Mouse (Mus musculus) left cerebral cortex, adult 18-20 months (tissue): ENCODE measurements around the gene Fhdc1. TPM values are rescaled to one million over a fixed set of nuclear protein-coding genes. Genes with fewer than 3 reads are reported as not detected.

Experiments used
- DNase-seq, 2 experiments: peaks; one replicate each; pipeline ENCODE4 v3.0.0; 2021 to 2022; ENCODE audit warnings: low spot score in 2 of 2, mixed read lengths in 1 of 2
- total RNA-seq, 2 experiments: library from RNA; stranded (reverse); gene quantifications; 2 replicates each; pipeline ENCODE4 v1.2.3; 2021

Gene Fhdc1
- total RNA-seq, 2 experiments from 2014 or later = 4.6 to 6.1 TPM

DNA sequence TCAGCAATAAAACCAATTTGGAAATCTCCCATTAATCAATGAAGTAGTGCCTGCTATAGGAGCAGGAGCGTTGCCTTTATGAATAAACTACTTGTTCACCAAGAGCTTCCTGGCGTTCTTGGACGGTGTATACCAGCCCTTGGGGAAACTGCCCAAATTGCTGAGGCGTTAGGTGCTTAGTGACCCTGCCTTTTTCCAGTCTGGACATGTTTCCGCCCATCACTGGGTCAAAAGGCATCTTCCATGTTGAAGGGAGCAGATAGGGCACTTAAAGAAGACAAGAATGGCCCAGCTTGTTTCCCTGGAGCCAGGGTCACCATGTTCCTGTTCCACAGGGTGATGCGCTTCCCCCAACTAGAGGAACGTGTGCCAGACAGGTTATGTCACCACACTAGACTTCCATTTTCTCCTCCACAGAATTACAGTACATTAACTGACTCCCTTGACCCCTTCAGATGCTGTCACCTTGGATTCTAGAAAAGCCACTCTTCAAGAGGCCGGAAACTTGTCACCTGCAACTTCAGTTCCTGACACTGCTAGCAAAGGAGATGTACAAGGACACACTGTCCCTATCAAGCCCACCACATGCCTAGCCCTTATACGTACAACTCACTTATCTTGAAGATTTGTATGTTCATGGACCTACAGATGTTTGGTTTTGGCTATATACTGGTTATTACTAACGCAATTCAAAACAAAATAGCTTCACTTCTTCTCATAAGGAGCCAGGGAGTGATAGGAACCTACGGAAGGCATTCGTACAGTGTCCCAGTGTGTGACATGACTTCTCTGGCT is 5.1 kb downstream of the Fhdc1 start:
- DNase-seq = no peak

DNA sequence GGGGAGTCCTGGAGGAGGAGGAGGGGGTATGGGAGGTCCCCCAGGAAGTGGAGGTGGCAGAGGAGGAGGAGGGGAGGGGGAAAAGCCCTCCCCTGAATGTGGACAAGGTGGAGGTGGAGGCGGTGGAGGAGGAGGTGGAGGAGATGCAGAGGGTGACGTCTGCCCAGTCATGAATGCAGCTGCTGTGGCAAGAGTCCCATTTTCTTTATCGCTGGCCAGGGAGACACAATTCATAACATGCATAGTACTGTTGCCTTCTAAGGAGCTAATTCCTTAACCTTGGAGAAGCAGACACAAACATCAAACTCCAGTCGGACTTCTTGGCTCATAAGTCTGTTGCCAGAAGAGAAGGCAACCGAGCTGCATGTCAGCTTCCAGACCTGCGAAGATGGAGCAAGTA is 5.8 kb downstream of the Fhdc1 start:
- no peak for DNase-seq

DNA sequence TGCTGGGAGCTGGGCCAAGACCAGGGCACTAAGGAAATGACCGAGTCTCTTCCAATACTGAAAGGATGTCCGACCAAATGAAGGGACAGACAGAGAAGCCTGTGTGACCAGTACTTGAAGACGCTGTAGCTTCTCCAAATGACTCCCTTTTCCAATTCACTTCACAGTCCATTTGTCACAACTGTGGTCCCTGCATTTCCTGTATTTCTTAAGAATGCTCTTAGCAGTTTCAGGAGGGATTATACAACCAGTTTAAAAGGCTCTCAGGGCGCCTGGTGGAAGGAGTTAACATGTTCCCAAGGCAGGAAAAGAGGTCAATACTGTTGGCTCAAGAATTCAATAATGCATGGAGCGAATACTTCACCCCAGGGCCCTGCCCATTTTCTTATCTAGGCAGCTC is 7.3 kb downstream of the Fhdc1 start:
- DNase-seq = no peak

DNA sequence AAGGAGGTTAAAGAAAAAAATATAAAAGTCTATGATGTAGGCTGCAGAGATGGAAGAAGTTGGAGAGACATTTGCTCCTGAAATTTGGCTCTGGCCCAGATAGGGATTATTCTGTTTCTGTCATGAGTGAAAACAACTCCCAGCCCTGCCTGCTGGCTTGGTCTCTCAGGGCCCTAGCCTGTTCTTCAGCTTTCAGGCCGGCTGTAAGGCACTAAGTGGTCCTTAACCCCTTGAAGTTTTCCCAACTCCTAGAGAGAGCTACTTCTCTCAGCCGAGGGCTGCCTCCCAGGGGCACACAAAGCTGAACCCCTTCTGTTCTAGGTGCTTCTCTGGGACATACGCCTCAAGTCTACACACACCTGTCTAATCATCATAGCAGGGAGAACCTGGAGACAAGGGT is 7.7 kb downstream of the Fhdc1 start:
- DNase-seq = no peak

DNA sequence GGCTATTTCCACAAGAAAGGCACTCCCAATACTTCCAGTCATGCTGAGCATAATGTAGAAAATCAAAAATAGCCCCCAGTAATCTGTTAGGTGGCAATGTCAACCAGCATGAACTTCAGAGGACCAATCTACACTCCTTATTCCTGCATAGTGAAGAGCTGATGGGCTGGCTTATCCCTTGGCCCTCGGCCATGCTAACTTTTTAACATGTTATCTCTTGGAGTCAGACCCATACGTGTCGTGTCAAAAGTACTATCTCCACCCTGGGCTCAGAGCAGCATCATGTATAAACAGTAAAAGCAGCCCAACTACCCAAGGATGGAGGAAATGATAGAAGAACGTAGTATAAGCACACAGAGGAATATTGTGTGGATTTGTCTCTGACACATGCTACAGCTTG is 9.1 kb downstream of the Fhdc1 start:
- no peak for DNase-seq

DNA sequence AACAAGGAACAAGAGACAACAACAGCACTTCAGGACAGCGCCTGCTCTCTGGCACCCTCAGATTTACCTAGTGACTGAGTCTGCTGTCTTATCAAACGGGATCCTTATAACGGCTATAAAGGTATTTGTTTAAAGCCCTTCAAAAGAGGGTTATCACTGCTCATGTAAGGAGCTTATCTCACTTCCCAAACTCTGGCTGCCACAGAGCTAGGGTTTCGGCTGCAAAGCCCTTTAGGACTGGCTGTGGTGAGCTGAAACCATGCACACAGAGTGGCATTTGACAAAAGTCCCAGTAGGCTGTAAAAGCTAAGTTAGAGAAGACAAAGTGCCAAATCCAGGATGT is 12.1 kb downstream of the Fhdc1 start:
- no peak for DNase-seq

DNA sequence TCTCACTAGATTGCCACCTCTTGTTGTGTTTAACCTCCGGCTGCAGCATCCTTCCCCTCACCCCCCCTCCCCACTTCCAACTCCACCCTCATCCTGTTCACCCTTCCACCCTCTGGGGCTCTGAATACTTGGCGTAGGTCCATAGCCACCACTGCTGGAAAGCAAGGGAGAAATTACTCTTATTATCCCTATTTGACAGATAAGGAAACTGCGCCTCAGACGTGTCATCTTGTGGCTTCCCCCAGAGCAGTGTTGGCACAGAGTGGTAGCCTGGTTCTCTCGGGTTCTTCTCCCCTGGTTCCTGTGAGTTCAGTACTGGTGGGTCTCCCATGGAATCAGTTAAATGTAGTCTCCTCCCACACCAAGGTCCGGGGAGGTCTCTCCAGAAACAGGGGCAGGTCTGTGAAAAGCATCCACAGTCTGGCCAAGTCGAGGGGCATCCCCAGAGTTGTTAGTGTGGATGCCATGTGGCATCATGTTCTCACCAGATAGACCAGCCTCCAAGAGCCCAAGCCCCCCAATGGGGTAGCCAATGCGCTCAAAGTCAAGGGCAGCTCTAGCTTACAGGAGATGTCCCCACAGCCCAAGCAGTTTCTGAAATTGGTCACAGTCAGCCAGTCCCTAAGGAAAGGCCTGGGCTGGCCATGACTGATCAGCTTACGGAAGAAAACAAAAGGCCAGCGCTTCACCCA is 12.7 kb downstream of the Fhdc1 start:
- DNase-seq = no peak

DNA sequence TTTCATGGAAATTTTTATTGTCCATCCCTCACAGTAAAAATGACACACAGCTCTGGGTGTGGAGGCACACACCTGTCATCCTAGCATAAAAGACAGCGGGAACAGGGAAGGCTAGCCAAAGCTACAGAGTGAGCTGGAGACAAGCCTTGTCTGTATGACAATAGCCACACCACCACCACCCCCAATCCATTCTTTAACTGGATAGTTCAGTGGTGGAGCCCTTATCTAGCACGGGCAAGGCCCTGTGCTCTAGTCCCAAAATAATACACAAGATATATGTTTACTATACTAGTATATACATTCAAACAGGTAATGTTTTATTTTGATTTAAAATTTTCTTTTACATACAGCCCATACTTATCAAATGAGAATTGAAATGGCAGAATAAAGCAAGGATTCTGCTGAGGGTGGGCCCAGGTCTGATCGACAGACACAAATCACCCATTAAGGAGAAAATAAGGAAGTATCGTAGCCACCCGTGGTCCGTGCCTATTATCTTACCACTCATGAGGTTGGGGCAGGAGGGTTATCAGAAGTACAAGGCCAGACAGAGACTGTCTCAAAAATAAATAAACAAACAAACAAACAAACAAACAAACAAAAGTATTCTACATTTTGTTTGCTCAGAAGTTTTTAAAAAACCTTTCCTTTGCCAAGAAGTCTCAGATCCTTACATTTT is 14.3 kb downstream of the Fhdc1 start:
- no peak for DNase-seq

DNA sequence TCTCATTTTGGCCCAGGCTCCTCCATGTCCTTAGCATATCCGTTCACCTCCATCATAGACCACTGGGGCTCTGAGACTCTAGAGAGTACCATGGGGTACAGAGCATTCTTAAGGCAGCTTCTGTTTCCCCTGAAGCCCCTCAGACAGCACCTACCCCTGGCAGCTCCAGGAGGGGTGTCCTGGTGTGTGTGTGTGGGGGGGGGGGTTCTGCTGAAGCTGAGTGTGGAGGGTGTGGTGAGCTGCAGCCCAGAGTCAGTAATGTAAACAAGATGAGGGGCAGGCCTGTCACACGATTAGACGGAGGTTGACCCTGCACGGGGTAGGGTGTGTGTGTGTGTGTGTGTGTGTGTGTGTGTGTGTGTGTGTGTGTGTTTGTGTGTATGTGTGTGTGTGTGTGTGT is 18.5 kb downstream of the Fhdc1 start:
- DNase-seq = no peak

DNA sequence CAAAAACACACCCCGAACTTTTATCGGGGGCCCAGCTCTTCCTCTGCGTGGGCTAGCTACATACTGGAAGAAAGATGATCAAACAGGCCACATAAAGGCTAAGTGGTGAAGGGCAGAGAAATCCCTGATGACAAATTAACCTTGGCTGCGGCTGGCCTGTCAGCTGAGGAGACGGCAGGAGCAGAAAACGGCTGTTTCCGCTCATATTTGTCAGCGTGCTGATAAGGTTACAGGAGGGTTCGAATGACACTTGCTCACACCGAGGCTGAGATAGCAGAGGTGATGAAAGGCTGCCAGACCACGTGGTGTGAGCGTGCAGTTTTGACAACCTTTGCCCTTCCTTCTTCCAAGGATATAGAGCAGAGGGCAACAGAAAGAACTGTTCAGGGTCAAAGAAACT is 19.3 kb downstream of the Fhdc1 start:
- DNase-seq = no peak

DNA sequence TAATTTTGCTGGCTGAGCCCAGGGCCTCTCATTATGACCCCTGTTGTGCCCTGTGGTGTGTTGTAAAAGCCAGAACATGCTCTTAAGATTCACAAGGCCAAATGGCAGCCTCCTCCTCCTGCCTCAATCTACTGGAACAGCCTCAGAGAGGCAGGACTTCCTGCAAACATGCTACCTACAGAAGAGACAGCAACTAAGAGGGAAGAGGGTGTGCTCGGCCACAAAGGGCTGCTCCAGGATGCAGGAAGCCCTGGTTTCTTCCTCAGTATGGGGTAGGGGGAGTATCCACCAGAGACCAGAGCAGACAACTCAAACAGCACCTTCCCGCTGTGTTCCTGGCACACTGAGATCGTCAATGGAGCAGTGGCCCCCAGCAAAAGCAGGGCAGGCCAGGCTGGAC is 19.7 kb downstream of the Fhdc1 start:
- no peak for DNase-seq

DNA sequence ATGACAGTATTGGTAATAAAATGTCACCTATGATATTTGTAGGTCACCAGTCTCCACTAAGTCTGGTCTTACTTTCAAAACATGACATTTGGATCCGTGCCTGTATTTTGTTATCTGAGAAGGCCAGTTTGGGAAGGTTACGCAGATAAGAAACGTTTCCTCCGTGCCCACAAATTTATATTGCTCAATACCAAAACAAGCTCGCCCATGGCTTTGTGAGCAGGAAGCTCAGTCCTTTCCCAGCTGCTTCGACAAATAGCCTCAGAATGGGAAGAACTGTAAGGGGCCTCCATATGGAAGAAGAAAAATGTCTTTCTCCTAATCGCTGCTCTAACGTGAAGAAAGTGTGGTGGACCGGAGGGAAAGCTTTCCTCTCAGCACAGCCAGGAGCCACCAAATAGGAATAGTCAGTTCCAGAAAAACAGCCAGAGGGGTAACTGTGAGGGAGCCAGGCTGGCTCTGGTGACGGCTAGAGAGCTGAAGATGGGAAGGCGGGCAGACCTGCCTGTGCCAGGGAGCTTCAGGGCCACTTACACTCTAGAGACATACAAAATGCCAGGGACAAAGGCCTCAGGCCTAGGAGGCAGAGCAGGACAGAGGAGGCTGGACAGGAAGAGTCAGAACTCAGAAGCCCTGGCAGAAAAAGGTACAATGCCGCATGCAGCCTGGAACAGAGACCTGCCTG is 24.4 kb downstream of the Fhdc1 start:
- DNase-seq = no peak

DNA sequence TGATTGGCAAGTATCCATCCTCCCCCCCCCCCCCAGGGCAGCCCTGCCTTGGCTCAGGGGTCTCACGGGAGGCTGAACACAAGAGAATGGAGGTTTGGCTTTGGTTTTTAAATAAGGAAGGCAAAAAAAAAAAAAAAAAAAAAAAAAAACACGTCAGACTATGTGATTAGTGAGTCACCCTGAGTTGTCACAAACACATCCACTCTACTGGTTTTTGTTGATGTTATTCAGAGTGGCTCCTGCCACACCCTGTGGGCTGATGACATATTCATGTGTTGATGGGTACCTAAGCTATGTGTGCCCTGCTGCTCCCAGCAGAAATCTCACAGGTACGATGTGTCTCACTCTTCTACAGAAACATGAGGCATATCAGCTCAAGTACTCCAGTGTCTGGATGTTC is 29.6 kb downstream of the Fhdc1 start:
- DNase-seq = no peak

DNA sequence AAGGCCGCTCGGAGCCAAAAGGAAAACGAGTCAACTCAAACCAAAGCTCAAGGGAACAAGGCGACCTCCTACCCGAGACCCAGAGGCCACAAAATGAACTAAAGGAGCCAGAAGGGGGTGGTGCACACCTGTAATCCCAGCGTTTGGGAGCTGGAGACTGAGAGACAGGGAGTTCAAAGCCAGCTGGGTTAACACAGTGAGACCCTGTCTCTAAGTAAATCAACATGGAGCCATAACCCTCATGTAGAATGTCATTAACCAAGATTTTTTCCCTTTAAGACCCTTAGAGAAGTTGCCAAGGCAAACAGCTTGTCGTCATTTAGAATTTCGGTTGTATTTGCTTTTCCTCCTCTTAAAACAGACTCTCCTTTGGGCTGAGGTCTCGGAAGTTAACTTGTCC is 31.2 kb downstream of the Fhdc1 start:
- DNase-seq = no peak

DNA sequence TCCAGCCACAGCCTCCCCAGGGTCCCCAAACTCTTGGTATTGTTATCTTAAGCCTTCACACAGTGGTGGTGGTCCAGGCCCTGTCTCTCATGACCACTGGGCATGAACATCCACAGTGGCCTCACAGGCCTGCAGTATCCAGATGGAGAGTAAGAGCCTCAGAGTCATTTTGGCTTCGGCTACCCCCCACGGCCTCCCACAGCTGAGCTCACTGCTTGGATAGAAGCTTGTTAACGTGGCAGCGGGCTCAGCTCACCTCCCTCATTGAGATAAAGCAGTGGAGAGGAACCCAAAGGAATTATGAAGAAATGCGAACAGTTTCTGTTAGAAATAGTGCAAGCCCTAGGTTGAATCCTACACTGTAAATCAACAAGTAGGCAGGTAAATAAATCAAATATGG is 32.4 kb downstream of the Fhdc1 start:
- DNase-seq = no peak

DNA sequence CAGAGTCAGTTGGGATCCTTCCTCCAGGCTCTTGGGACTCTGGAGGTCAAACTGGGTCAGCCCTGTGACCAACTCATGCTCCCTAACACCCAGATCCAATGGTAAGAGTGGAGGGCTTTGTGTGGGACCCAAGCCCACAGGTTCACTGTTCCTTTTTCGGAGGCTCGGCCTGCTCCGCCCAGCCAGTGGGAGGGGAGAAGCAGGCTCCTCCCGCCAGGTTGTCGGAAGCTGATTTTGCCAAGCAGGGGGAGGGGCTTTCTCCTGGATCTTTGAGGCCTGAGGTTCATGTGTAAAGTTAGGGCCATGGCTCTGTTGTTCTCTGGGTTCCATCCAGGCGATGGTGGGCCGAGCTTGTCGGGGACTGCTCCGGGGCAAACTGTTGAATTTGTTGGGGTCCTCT is 34.4 kb downstream of the Fhdc1 start:
- no peak for DNase-seq

DNA sequence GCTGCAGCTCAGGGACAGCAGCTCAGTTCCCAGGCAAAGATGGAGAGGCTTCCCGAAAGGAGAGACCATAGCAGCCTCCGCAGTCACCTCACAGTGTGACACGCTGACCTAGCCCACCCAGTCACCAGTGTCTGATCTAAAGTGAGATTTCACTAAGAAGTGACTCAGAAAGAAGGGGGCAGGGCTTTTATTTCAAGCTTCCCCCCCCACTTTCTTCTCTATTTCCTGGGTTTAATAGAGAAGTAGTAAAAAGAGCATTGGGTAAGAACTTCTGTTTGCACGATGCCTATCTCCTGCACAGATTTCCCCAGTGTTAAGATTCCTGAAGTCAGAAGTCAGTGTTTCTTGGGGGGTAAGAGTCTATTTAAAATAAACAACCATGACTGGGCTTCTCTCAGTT is 37.3 kb downstream of the Fhdc1 start:
- DNase-seq = no peak

DNA sequence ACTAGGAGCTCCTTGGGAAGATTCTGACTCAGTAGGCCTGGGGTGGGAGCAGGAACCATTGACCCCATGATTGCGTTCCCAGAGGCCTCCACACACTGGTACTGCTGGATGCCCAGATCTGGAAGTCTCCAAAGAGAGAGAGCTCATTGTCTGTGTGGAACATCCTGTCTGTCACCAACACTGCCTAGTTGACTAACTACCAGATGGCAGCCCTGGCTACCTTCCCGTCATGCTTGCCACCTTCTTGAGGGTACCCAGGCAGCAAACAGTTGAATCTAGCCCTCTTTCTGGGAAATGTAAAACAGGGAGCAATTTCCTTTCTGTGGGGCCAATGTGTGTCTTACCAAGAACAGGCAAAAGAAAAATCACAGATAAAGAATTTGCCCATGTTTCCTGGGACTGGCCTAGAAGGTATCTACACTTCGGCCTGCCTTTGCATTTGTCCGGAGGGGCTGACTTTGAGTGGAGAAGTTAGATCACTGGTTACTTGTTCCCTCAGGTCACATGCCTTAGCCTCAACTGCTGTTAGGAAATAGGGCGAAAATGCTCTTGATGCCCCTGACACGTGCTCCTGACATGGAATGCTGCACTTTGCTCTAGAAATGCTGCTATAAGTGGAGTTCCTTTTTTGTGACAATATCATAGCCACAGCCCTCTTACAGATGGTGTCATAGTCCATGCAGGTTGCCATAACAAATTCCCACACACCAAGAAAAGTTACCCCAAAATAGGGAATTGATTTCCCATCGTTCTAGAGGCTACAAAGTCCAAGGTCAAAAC is 40.6 kb downstream of the Fhdc1 start:
- DNase-seq = peak; percentile 63 to 70

DNA sequence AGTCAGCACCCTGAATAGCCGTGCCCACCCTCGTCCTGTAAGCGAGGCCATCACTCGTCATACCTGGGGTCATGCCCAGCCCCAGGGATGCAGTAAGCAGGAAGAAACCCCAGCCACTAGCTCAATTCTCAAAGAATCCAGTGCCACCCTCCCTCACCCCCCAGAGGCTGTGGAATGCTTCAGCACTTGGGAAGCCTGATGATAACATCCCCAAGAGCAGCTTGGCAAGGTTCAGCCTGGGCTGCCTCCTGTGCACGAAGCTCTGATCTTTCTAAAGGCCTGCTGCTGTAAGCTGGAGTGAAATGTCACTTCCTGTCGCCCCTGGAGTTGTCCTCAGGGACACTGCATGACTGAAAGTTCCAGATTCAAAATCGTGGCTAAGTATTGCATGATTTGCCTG is 41.4 kb downstream of the Fhdc1 start:
- no peak for DNase-seq

DNA sequence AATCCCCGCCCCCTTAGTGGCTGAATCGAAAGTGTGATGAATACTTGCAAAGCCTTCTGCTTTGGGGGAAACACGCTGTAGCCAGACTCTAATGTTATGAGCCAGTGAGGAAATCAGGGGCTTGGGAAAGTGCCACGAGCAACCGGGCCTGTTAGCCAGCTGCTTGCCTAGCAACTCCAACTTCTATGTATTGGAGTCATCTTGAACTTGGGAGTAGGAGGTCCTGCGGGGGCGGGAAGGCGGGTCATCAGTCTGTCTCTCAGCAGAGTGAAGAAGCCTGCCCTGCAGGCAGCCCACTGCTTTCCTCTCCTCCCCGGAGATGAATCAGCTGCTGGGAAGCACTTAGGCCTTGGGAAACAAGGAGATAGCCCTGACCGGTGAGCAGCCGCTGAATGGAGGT is 42.1 kb downstream of the Fhdc1 start:
- DNase-seq = peak; percentile 49 to 63

DNA sequence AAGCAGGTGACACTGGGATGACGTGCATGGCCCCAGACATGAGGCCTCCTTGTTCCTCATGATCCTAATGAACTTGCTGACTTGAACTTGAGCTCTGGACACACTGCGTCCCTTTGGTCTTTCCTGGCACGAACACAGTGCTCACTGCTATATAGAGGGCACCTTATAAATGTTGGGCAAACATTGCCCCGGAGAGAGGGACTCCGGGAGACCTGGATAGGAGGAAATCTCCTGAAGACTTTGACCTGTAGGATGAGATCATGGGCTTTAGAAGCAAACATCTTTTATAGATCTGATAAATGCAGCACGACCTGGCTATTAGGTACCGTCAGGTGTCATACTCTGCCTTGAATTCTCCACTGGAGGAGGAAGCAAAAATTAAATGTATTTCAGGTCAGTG is 43.3 kb downstream of the Fhdc1 start:
- no peak for DNase-seq
